Mouse (Mus musculus) embryonic facial prominence, embryonic 13.5 days (tissue): Measurements from ENCODE around the gene Rbm20. TPM values are rescaled to one million over a fixed set of nuclear protein-coding genes. Genes with fewer than 3 reads are reported as not detected.
"Not testable (repeated sequence)": the region's sequence is repeated elsewhere in the genome, so short reads cannot be mapped to it uniquely, and the experiment has no call there.

ENCODE experiments used
- ATAC-seq: fragments of 200-750 bp; cut with Nextera tagmentation; 2 replicates; pipeline ENCODE4 v1.8.0; 2017; ENCODE audit warnings: low read depth; ENCODE audit not compliant: insufficient number of reproducible peaks, insufficient read depth, low FRiP score, low TSS enrichment
- H3K27ac ChIP-seq: fragments of 300-500 bp; sonication (generic); 2 replicates; pipeline ENCODE4 v1.5.1; 2015; ENCODE audit warnings: moderate library complexity, mild to moderate bottlenecking, inconsistent platforms
- H3K27me3 ChIP-seq: fragments of 300-500 bp; sonication (generic); 2 replicates; pipeline ENCODE4 v1.6.1; 2015; ENCODE audit warnings: mild to moderate bottlenecking, inconsistent platforms
- H3K36me3 ChIP-seq: fragments of 300-500 bp; sonication (generic); 2 replicates; pipeline ENCODE4 v1.6.1; 2015; ENCODE audit warnings: mild to moderate bottlenecking, inconsistent platforms
- H3K4me1 ChIP-seq: fragments of 300-500 bp; sonication (generic); 2 replicates; pipeline ENCODE4 v1.6.1; 2015; ENCODE audit warnings: inconsistent platforms
- H3K4me2 ChIP-seq: fragments of 300-500 bp; sonication (generic); 2 replicates; pipeline ENCODE4 v1.6.1; 2015; ENCODE audit warnings: moderate library complexity, mild to moderate bottlenecking, inconsistent platforms
- H3K4me3 ChIP-seq: fragments of 300-500 bp; sonication (generic); 2 replicates; pipeline ENCODE4 v1.5.1; 2015; ENCODE audit warnings: mild to moderate bottlenecking, inconsistent platforms
- H3K9ac ChIP-seq: fragments of 300-500 bp; sonication (generic); 2 replicates; pipeline ENCODE4 v1.6.1; 2015; ENCODE audit warnings: mild to moderate bottlenecking, inconsistent platforms
- H3K9me3 ChIP-seq: fragments of 300-500 bp; sonication (generic); 2 replicates; pipeline ENCODE4 v1.6.1; 2016; ENCODE audit warnings: inconsistent platforms
- WGBS: fragments of 180-500 bp; shearing (Covaris S2); methylation state at CpG from one replicate; pipeline ENCODE4 v1.1.7; 2015; ENCODE audit warnings: mixed read lengths; 5-methylcytosine and 5-hydroxymethylcytosine counted together
- polyA plus RNA-seq: library from polyadenylated mRNA; unstranded; fragments of >200 nt; fragmentation: Nextera tagmentation; extraction: Ambion mirVana; gene quantifications from 2 replicates; pipeline ENCODE4 v1.2.1, GENCODE M21; 2015

The Rbm20 gene
- polyA plus RNA-seq, 1 experiment from 2014 or later, result 4.2 TPM

DNA sequence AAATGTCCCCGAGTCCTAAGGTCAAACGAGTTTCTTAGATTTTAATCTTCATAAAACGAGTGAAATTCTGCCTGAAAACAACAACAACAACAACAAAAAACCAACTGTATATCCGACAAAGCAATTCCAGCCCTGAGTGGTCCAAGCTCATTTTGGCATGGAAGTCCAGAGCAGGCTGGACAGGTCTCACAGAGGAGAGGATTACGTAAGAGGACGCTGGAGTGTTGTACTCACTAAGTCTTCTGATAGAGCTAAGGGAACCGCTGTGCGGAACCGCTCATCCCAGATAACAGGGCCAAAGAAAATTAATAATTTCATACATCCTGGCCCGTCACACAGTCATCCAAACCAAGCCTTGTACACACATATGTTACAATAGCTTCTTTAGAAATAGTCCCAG lies 120.7 kb downstream of the Rbm20 start:
- no peaks in the 10 kb centered on the region for H3K27me3 ChIP-seq
- H3K36me3 ChIP-seq, result no peaks in the 10 kb centered on the region
- no peaks in the 10 kb centered on the region for H3K9me3 ChIP-seq
- peaks cover 64% of the 10 kb centered on the region for H3K4me1 ChIP-seq
- H3K4me3 ChIP-seq, result no peak overlapping the region
- no peak overlapping the region for H3K27ac ChIP-seq
- H3K9ac ChIP-seq, result no peak overlapping the region
- no peak for ATAC-seq
- no peak overlapping the region for H3K4me2 ChIP-seq
- 71% methylated on average over 10 of the region's 10 CpGs for whole genome bisulfite sequencing

DNA sequence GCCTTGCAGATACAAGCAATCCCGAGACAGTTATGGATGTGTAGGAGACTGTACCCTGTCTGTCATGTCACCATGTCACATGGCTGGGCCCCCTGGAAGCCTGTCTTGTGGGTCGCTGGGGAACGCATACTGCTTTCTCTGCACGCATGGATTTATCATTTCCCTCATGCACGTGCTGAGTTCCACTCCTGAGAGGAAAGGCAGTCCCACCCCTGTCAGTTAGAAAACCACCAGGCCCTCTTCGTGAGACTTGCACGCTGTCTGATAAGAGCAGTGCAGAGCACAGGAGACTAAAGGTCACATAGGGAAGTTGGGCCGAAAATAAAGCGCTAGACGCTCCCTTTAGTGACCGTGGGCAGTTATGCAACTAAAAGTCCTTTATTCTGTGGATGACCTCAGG lies 122.8 kb downstream of the Rbm20 start:
- Histone ChIP-seq H3K36me3 (no peaks in the 10 kb centered on the region), H3K27ac (no peak overlapping the region; the same call in 1 of the 2 replicates), H3K27me3 (no peaks in the 10 kb centered on the region), H3K9ac (no peak overlapping the region), H3K4me2 (no peak overlapping the region), H3K4me1 (peaks cover 44% of the 10 kb centered on the region), H3K9me3 (no peaks in the 10 kb centered on the region), H3K4me3 (no peak overlapping the region)
- no peak for ATAC-seq
- 65% methylated on average over 11 of the region's 11 CpGs for WGBS

DNA sequence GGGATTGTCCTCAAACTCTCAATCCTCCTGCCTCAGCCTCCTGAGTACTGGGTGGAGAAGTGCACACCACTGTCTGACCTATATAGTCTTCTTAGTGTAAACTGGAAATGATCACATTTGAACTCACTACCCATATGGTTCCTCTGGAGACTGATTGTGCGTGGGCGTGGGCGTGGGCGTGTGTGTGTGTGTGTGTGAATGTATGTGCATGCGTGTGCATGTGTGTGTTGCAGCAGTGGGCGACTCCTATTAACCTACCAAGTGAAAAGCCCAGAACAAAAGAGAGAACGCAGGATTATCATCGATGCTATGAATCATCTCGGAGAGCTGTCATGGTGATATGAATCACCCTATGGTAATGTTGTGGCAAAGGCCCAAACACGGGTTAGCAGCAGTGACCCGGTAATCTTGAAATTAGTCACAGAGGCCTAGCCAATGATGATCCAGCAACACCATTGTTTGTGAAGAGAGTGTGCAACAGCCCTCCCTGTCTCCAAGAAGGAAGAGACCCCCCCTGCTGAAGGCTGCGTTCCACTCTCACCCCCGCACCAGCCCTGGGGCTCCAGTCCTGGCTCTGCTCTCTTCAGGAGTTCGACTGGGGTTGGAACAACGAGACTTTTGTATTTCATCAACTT lies 123.4 kb downstream of the Rbm20 start:
- WGBS, result 68% methylated on average over 15 of the region's 15 CpGs
- H3K27ac ChIP-seq, result no peak overlapping the region
- no peaks in the 10 kb centered on the region for H3K27me3 ChIP-seq
- H3K4me3 ChIP-seq, result no peak overlapping the region
- no peak overlapping the region for H3K9ac ChIP-seq
- no peaks in the 10 kb centered on the region for H3K36me3 ChIP-seq
- peaks cover 38% of the 10 kb centered on the region for H3K4me1 ChIP-seq
- no peak overlapping the region for H3K4me2 ChIP-seq
- no peaks in the 10 kb centered on the region for H3K9me3 ChIP-seq
- ATAC-seq, result no peak

DNA sequence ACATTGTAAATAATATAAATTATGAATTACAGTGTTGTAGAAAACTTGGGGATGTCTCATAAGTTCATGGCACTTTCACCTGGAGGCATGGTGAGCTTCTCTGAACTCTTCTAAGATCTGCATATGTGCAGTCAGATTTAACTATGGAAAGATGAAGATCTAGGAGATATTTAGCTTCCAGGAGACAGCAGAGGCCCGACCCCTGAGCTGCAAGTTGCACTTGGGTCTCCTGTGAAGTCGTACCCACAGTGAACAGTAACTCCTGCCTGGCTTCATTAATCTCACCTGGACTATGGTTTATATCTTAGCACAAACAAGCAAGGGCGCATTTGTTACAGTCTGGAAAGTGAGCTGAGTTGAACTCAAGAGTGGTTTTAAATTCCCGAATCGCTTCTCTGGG lies 124.3 kb downstream of the Rbm20 start:
- Histone ChIP-seq H3K9me3 (no peaks in the 10 kb centered on the region), H3K4me2 (no peak overlapping the region), H3K4me3 (no peak overlapping the region), H3K27me3 (no peaks in the 10 kb centered on the region), H3K4me1 (peaks cover 42% of the 10 kb centered on the region), H3K36me3 (no peaks in the 10 kb centered on the region), H3K9ac (no peak overlapping the region), H3K27ac (no peak overlapping the region)
- no peak for ATAC-seq
- 78% methylated on average over 5 of the region's 5 CpGs for WGBS

DNA sequence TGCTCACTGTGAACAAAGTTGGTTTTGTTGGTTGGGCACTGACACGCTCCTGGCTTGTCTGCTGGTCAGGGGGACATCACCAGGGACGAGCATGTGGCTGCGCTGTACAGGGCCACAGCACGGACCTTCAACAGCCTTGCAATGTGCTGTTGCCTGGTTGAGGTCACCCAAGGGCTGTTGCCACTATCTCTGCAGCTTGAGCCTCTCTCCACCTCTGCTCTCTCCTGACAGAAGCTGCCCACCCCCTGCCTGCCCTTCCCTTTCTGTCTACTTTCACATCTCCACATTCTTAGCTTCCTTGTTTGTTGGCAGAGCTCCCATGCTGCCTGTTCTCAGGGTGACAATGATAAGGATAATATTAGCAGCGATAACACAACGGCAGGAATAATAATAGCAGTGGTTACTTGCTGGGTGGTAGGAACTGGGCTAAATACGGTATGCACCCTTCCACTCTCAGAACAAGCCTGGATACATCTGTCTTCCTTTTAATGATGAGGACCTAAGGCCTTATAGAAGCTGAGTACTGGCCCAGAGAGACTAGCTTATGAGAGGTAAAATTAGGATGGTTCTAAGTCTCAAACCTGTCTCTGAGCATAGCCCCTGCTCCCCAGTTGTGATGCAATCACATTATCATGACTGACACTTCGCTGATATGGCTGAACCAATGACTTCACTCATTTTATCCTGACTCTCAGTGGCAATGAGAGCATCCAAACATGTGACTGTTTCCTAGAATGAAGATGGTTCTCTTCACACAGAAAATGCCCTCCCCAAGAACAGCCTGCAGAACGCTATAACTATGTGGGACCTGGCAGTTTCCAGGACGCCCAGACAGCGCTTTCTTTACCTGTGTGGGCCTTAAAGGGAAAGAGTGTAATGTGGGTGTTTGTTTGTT lies 124.9 kb downstream of the Rbm20 start:
- no peaks in the 10 kb centered on the region for H3K36me3 ChIP-seq
- no peaks in the 10 kb centered on the region for H3K9me3 ChIP-seq
- 83% methylated on average over 11 of the region's 11 CpGs for WGBS
- no peaks in the 10 kb centered on the region for H3K27me3 ChIP-seq
- peaks cover 45% of the 10 kb centered on the region for H3K4me1 ChIP-seq
- no peak overlapping the region for H3K9ac ChIP-seq
- no peak overlapping the region for H3K4me2 ChIP-seq
- no peak overlapping the region for H3K27ac ChIP-seq
- ATAC-seq, result no peak
- H3K4me3 ChIP-seq, result no peak overlapping the region

DNA sequence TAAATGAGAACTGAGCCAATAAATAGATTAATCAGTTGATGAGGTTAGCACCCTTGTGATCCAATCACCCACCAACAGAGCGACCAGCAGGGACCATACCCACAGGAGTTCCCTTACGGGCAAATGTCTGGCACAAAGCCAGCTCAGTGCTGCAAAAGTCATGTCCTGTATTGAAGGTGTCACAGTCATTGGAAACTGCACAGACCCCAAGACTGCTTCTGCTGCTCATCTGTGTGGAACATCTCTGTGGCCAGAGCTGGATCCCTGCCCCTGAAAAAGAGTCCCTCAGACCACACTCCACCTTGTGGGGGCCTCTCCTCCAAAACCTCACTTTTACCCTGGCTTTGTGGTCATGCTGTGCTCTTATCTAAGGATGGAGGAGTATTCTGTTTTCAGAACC lies 126.8 kb downstream of the Rbm20 start:
- Histone ChIP-seq H3K4me1 (peaks cover 44% of the 10 kb centered on the region), H3K9ac (no peak overlapping the region), H3K27ac (no peak overlapping the region), H3K9me3 (no peaks in the 10 kb centered on the region), H3K27me3 (no peaks in the 10 kb centered on the region), H3K4me3 (no peak overlapping the region), H3K4me2 (no peak overlapping the region), H3K36me3 (no peaks in the 10 kb centered on the region)
- 75% methylated on average over 2 of the region's 2 CpGs for WGBS
- ATAC-seq, result no peak

DNA sequence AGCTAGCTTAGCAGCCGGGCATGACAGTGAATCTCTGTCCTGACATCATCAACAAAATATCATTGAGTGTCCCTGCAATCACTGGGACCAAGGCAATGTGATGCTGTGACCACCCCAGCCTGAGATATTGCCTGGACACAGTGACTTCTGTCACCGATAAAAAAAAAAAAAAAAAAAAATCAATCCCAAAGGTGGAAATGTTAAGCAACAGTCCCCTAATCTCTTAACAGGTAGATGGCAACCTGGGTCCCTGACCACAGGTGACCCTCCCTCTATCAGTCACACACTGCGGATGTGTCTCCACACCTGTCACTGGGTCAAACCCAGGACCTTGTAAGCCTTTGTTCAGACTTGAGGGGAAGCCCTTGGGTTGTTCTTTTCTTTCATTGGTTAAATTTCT lies 128.0 kb downstream of the Rbm20 start:
- no peak for ATAC-seq
- no peak overlapping the region for H3K4me2 ChIP-seq
- H3K4me1 ChIP-seq, result peaks cover 49% of the 10 kb centered on the region
- no peaks in the 10 kb centered on the region for H3K36me3 ChIP-seq
- no peak overlapping the region for H3K9ac ChIP-seq
- H3K27me3 ChIP-seq, result no peaks in the 10 kb centered on the region
- H3K27ac ChIP-seq, result no peak overlapping the region
- H3K9me3 ChIP-seq, result no peaks in the 10 kb centered on the region
- WGBS, result 76% methylated on average over 3 of the region's 3 CpGs
- H3K4me3 ChIP-seq, result no peak overlapping the region

DNA sequence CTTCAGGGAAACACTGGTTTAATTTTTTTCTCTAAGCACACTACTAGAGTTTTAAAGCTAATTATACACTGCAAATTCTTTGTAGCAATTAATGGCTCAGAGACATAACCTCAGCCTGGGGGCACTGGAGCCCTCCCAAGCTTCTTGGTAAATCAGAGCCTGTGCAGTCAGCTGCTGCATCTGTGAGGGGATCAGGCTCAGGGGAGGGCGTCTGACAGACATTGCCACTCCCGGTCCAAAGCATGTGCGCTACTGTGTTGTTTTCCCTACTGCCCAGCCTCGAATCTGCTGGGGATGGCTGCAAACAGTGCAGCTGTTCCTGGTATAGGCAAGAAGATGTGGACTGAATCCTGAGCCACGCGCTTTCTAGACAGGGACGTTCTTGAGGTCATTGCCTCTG lies 129.0 kb downstream of the Rbm20 start:
- WGBS, result 35% methylated on average over 7 of the region's 7 CpGs
- H3K4me1 ChIP-seq, result peaks cover 42% of the 10 kb centered on the region
- ATAC-seq, result no peak
- peak overlapping the region; percentile 52; the same call in 1 of the 2 replicates for H3K9ac ChIP-seq
- no peaks in the 10 kb centered on the region for H3K36me3 ChIP-seq
- no peak overlapping the region for H3K4me3 ChIP-seq
- H3K27me3 ChIP-seq, result no peaks in the 10 kb centered on the region
- peak overlapping the region; percentile 38 for H3K4me2 ChIP-seq
- peak overlapping the region; percentile 60 for H3K27ac ChIP-seq
- no peaks in the 10 kb centered on the region for H3K9me3 ChIP-seq

DNA sequence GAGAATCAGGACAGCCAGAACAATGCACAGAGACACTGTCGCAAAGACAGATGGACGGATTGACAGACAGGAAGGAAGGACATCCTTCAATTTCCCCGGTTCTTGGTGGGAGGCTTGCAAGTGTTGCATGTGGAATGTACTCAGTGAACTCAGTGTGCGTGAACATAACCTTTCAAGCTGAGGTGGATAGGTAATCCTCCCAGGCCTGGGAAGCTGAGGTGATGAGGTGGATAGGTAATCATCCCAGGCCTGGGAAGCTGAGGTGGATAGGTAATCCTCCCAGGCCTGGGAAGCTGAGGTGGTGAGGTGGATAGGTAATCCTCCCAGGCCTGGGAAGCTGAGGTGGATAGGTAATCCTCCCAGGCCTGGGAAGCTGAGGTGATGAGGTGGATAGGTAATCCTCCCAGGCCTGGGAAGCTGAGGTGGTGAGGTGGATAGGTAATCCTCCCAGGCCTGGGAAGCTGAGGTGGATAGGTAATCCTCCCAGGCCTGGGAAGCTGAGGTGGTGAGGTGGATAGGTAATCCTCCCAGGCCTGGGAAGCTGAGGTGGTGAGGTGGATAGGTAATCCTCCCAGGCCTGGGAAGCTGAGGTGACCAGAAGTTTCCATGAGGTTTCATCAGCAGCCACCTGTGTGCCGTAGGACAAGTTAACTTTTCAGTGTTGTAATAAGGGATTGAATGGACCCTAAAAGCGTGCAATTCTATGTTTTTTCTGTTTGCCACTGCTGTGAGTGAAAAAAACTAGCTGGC lies 129.6 kb downstream of the Rbm20 start:
- not testable (repeated sequence) for ATAC-seq, H3K9me3 ChIP-seq, H3K27me3 ChIP-seq, H3K36me3 ChIP-seq, H3K4me3 ChIP-seq
- Histone ChIP-seq H3K27ac (peak overlapping the region; percentile 60), H3K4me2 (peak overlapping the region; percentile 38), H3K9ac (peak overlapping the region; percentile 52; the same call in 1 of the 2 replicates), H3K4me1 (peaks cover 41% of the 10 kb centered on the region)
- WGBS, result 67% methylated on average over 6 of the region's 6 CpGs

DNA sequence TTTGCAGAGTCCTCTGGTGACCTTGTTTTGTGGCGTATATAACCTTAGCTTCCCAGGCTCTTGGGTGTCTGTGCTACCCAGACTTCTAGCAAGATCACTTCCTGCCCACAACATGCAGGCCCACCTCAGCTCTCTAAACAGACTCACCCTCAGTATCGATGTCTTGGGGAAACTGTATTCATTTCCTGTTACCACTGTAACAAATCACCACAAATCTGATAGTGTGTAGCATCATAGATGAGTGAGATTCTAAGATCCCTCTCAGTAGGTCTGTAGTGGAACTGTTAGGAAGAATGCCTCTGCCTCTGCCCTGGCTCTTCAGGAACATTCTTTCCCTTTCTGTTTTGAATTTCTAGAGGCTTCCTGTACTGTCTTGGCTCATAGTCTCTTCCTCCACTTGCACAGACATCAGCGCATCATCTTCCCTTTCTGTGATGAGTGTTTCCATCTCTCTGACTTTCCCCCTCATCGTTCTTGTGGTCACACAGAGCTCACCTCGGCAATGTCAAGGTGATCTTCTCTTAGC lies 130.2 kb downstream of the Rbm20 start:
- H3K4me2 ChIP-seq, result no peak overlapping the region
- H3K4me3 ChIP-seq, result no peak overlapping the region
- no peaks in the 10 kb centered on the region for H3K36me3 ChIP-seq
- no peak overlapping the region for H3K9ac ChIP-seq
- 73% methylated on average over 5 of the region's 5 CpGs for WGBS
- ATAC-seq, result no peak
- H3K9me3 ChIP-seq, result no peaks in the 10 kb centered on the region
- H3K4me1 ChIP-seq, result peaks cover 36% of the 10 kb centered on the region
- no peaks in the 10 kb centered on the region for H3K27me3 ChIP-seq
- 0 out of 2 replicates have a peak overlapping the region, but pooled peaks have one; percentile 7 for H3K27ac ChIP-seq

DNA sequence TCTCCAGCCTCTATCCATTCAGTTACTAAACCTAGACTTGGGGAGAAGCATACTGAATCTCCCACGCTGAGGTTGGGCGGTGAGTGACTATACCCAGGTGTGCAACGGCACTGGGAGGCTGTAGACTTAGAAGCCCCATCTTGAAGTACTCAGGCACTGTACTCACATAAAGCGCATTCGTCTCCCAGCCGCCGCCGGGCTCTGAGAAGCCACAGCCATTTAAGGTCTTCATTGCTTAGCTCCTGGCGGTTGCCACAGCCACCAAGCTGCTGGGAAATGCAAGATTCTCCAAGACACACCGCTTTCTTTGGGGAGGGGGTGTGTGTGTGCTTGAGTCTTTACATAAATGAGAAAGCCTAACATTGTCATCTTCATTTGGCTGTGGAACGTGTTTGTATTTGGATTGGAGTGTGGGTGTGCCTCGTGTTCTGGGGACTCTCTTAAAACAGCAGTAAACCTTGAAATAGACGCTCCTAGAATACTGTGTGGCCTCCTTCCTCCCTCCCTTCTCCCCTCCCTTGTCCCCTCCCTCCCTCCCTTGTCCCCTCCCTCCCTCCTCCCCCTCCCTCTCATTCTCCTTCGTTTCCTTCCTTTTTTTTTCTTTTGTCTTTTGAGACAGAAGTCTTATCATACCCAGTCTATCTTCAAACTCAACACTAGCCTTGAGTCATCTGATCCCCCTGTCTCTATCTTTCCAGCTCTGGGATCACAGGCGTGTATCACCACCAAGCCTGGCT lies 131.1 kb downstream of the Rbm20 start:
- peaks cover 36% of the 10 kb centered on the region for H3K4me1 ChIP-seq
- no peaks in the 10 kb centered on the region for H3K36me3 ChIP-seq
- 63% methylated on average over 15 of the region's 15 CpGs for WGBS
- no peak overlapping the region for H3K4me2 ChIP-seq
- no peak overlapping the region for H3K27ac ChIP-seq
- no peak for ATAC-seq
- no peak overlapping the region for H3K4me3 ChIP-seq
- H3K27me3 ChIP-seq, result no peaks in the 10 kb centered on the region
- no peak overlapping the region for H3K9ac ChIP-seq
- no peaks in the 10 kb centered on the region for H3K9me3 ChIP-seq
